Mouse (Mus musculus): ENCODE results near the gene Cdc42se1. TPM values are rescaled to one million over a fixed set of nuclear protein-coding genes. Genes with fewer than 3 reads are reported as not detected.

Gene Cdc42se1
- polyA plus RNA-seq, 2 experiments from 2014 or later: 258 to 260 TPM

DNA sequence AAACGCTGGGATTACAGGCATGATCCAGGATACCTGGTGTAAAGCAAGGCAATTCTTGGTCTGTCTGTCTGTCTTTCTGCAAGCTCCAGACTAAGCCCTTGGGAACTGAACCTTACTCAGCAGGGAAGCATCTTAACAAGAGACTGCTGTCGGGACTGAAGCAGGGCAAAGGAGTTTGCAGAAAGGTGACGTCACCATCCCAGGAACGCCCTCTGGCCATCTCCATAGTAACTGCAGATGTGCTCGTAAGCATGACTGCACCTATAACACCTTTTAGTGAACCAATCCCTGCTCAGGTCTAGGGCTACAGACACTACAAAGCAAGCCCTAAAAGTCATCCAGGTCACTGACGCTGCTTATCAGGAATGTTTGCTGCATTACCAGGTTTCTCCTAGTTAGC lies 4.2 kb upstream of the Cdc42se1 start:
- ATAC-seq: no peak

DNA sequence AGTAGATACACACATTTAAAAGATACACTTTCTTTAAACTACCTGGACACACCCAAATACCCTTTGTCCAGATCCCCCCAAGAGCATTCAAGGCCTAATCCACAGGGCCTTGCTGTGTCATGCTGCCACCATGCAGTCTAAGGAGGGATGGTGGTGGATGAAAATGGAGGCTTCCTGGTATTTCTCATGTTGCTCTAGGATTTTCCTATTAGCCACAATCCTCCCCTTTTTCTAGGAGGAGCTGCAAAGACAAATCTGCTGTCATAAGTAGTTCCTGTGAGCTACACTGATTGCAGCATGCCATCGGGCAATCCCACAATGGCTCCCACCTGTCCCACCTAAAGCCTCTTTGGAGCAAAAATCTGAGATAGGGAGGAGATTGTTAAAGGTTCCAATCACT lies 1.3 kb upstream of the Cdc42se1 start:
- ATAC-seq: no peak

DNA sequence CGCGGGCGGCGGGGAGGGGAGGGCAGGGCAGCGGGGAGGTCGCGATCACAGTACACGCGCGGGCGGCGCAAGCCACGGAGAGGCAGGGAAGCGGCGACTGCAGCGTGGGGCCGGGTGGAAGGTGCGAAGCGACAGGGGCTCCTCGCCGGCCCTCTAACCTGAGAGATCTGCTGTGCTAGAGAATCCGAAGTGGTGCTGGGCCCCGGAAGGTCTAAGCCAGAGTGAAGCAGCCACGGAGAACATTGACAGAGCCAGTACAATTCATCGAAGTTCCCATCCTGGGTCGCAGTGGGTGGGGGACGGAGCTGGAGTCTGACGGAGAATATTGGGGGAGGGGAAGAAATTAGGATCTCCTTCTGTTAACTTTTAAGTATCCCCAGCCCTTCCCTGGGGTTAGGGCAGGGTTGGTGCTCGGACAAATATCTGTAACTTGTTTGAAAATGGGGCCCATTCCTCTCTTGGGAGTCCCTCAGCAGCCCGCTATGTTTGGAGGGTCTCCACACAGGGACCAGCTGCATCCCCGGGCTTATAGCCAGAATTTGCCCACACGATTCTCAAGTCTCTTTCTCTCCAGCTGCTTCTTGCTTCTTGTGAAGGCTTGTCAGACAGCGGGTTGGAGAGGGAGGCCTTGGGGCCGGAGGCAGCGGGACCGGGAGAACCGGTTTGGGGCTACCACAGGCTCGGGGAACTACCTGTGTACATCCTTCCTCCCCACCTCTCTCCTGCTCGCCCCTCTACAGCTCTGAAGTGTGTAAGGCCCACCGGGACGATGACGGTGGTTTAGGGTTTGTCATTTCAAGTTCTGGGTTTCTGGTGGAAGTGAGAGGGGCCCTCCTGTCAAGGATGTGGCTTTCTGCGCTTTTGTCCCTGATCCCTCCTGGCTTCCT lies 605 bp downstream of the Cdc42se1 start:
- peak; percentile 11 for ATAC-seq

DNA sequence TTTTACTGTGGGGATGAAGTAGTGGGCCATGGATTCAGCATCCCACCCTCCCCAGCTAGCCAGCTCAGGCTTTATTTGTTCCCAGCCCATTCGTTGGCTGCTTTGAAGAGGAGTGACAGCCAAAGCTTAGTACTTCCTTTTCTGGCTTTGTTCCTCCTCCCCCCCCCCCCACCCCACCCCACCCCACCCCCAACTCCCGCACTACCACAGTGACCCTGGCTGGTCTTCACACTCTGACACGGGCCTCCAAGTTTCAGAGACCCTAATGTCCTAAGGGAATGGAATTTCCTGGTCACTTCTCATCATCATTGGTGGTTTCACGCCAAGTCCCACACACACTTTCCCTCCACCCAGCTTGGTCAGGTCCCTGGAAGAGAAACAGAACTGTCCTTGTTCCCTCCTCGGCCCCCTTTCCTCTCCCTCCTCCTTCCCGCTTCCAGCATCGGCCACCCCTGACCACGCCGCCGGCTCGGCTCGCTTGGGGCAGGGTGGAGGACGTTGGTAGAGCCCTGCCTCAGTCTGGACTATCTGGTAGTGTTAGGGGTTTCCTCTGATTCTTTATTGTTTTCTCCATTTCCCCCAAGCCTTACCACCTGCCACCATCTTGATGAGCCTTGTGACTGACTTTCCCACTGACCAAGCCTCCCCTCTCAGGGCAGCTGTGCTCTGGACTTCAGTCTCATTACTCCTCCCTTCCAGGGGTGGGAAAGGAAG lies 1.4 kb downstream of the Cdc42se1 start:
- ATAC-seq: no peak

DNA sequence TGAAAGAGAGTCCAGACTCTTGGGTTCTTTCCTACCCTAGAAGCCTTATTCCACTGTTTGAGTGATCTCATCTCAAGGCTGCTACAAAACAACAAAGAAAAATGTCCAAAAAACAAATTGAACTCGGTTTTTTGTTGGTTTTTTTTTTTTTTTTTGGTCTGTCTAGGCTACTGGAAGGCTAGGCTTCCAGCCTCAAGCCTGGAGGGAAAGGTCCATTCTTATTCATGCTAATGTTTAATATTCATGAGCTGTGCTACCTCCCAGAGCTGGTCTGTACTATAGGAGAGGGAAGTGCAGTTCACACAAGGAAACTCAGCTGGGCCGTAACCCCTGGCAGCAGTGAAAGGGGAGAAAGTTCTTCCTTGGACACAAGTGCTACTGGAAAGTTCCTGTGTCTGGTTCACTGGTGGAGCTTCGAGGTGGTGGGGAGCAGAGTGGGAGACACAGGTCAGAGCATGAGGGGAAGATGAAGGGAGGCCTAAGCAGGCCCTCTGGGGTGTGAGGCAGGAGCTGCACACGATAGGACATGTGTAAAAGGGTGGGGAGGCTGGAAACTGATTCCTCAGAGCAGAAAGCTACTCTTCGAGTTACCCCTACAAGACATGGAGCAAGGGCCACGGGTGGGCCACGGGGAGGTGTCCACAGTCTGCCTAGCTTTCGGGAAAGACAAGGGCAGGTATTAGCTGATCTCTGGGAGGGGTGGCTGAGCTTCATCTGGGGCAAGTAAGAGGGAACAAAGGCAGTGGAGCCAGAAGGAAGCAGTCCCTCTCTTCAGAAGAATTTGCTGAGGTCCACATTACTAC lies 2.2 kb downstream of the Cdc42se1 start:
- no peak for ATAC-seq

DNA sequence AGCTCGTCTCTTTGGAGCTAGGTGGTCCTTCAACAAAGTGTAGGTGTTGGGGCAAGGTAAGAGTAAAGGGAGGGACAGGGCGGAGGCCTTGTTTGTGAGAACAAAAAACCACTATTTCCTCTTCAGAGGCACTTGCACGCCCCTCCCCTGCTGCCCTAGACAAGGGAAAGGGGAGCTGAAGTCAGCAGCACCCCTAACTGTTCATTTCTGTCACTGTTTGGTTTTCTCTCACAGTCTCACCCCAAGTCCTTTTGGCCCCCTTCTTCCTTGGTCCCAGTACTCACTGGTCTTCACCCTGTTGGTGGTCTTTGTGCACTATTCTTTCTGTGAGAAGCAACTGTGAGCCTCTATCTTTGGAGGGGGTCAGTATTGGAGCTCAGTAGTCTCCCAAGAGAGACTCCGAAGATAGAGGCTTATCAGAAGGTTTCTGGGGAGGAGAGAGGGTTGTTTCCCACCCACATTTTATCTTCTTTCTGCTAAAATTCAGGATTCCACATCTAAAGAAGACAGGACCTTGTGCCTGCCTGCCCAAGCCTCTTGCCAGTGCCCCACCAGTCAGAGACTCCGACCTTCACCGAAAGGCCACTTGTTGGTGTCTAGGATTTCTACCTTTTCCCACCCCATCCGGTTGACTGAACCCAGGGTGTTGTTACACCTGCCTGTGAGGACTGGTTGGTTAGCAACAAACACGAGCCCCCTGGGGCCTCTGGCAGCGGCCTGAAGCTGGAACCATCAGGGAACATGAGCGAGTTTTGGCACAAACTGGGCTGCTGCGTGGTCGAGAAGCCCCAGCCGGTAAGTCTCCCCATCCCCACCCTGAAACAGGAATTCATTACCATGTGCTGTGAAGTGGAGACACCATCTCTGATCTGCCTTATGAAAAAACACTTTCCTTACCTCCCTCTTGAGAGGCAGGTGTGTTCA lies 3.0 kb downstream of the Cdc42se1 start, which contains the start of gene Mllt11:
Gene Mllt11, minus strand, starts transcription at position 874 of the 924 bp plus-strand sequence.
- peak; percentile 21 for ATAC-seq

DNA sequence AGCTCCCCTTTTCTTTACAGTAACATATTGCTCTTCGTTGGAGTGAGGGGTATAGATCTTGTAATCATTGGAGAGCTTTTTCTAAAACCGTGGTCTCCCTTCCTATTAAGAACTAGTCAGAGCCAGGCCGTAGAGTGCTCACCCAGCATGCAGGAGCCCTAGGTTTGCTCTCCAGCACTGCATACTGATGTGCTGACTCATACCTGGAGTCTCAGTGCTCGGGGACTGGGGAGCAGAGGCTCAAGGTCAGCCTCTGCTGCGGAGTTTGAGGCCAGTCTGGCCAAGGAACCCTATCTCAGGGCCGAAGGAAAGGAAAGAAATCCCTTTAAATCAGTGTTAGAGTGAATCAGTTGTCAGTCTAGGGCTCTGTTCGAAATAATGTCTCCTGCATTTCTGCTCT lies 4.2 kb downstream of the Cdc42se1 start:
- ATAC-seq: no peak

DNA sequence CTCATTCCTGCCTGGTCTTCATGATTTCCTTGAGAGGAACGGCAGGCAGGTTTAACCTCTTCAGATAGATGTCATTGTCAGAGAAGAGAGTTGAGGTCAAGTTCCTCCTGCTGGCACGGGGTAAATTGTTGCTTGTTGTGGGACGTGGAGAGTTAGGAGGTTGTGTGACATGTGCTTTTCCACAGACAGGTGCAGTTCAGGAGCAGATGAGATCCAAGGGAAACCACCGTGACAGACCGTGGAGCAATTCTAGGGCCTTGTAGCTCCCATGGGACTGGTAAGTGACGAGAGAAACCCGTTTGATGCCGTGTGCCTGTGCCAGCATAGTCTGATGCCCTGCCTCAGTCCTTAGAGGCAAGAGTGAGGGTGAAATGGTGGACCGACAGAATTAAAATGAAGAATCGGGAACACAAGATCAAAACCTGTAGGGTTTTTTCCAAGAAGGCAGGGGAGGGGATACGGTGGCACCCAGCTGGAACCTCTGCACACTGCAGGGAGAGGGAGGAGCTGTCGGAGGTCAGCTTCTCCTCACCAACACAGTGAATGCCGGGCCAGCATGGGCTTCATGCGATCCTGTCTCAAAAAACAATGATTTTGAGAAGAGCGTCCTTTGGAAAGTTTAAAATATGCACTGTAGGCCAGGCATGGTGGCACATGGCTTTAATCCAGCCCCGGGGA lies 4.9 kb downstream of the Cdc42se1 start:
- no peak for ATAC-seq

DNA sequence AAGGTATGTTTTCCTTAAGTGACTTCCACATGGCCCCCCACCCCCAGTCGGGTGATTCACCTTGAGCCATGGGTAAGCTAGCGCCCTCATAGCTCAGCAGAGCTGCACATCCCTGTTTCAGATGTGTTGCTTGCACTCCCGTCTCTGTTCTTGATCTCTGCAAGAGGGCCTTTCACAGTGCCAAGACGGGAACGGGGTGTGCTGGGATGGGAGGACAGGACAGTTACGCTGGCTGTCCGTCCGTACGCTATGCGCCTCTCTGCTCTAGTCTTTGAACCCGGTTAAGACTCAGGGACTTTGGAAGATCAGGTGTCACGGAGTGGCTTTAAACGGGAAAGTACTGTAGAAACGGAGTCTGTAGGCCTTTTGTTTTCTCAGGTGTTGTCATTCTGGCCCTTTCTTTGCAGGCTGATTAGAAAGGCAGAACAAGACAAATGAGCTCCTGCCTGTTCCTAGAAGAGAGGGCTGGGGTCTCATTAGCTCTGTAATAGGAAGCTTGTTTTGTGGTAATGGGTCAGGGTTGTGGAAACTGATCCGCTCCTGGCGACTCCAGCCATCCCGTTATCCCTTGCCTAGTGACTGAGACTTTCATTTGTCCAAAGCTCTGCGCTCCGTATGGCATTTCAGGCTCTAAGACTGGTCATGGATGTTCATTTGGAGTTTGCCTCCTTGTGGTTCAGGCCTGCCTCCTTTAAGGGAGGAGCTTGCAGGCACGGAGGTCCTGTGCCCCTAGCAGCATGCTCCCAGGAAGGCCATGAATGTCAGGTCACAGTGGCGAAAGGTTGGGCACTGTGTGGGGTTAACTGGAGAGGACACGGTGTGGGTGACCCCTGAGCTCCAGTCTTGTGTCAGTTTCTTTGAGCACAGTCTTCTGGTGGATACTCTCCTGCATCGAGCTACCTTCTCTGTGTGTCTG lies 7.1 kb downstream of the Cdc42se1 start:
- ATAC-seq: no peak

DNA sequence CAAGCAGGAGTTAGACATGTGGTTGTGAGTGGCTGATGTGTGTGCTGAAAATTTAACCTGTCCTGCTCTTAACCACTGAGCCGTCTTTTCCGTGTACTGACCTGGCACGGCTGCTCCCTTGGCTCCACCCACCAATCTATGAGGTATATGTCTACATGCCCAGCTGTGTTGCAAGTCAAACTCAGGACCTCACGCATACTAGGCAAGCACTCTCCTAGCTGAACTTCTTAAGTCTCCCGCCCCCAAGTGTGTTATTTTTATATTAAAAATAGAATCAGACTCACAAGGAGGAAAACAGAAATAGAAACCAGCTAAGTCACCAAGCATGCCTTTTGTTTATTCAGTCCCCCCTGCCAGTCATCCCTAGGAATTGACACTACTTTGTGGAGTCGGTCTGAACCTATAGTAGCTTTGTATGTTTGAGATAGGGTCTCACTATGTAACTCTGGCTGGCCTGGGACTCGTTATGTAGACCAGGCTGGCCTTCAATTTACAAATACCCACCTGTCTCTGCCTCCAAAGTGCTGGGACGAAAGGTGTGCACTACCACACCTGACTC lies 9.1 kb downstream of the Cdc42se1 start:
- no peak for ATAC-seq

DNA sequence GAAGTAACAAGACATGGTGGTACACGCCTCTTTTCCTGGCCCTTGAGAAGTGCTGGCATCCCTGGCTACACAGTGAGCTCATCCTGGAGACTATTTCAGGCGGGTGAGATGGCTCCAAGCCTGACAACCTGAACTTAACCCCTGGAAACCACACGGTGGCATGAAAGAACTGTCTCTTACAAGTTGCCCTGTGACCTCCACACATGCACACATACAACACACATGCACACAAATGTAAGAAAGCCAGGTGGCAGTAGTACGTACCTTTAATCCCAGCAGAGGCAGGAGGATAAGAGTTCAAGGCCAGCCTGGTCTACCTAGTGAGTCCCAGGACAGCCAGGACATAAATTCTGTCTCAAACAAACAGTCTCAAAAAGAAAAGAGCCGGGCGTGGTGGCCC lies 10.5 kb downstream of the Cdc42se1 start:
- no peak for ATAC-seq

DNA sequence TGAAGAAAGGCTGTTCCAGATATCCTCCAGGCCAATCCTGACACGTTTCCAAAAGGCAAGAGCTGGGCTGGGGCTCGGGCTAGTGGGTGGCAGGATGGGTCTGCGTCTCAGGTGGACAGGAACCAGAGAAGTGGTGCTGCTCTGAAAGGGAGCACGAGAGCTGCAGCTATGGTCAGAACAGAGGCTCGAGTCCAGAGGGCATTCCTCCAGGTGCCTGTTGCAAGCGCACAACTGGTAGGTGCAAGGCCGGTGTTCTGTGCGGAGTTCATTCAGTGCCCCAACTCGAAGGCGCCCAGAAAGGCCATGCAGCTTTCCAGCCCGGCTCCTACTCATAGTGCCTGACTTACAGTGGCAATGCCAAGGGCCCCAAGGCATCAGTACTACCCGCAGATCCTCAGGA lies 11.4 kb downstream of the Cdc42se1 start:
- no peak for ATAC-seq

DNA sequence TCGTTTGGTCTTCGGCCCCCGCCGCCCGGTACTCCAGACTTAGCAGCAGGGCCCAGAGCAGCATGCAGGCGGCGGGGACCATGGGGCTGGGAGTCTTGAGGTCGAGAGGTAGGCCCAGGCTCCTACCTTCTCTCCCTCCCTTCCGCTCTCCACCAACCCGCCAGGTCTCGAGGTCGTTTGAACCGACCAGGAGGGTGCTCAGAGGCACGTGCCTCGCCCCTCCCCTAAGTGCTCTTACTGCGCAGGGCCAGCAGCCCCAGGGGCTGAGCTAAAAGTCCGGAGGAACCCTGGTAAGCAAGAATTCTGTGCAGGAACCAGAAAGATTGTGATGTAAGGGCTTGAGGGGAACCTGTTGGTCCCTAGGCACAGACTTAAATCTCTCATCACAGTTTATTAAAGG lies 12.4 kb downstream of the Cdc42se1 start:
- no peak for ATAC-seq

DNA sequence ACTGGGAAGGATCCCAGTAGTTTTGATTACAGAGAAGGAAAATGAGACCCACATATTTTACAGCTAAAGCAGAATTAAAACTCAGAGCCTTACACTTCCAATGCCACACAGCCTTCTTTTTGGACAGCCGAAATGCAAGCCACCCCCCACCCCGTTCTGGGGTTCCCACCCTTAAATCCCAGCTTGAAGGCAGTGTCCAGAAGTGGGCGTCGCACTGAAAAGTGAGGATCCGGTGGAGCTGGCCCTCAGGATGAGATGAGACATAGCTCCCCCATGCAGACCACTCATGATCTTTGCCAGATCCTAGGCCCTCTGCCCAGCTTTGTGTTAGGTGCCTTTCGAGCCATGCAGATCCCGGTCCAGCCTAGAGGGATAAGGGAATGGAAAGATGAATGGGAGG lies 13.0 kb downstream of the Cdc42se1 start, which contains the start of gene Gm128:
Gene Gm128, minus strand, starts transcription at position 101 of the 400 bp plus-strand sequence.
- ATAC-seq: no peak

DNA sequence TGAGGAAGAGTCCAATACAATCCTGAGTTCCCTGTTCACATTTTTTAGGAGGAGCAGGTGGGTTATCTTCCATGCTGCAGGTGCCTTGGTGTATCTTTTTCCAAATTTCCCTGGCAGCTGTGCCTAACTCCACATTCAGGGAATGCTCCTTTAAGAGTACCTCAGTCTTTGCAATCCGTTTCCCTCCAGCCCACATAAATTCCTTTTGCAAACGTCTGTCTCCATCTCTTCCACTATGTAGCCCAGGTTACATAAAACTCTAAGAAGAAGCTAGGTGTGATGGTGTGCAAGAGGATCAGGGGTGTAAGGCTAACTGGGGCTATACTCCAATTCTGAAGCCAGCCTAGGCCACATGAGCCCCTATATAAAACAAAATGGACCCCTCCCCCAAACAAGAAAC lies 14.6 kb downstream of the Cdc42se1 start:
- ATAC-seq: no peak

DNA sequence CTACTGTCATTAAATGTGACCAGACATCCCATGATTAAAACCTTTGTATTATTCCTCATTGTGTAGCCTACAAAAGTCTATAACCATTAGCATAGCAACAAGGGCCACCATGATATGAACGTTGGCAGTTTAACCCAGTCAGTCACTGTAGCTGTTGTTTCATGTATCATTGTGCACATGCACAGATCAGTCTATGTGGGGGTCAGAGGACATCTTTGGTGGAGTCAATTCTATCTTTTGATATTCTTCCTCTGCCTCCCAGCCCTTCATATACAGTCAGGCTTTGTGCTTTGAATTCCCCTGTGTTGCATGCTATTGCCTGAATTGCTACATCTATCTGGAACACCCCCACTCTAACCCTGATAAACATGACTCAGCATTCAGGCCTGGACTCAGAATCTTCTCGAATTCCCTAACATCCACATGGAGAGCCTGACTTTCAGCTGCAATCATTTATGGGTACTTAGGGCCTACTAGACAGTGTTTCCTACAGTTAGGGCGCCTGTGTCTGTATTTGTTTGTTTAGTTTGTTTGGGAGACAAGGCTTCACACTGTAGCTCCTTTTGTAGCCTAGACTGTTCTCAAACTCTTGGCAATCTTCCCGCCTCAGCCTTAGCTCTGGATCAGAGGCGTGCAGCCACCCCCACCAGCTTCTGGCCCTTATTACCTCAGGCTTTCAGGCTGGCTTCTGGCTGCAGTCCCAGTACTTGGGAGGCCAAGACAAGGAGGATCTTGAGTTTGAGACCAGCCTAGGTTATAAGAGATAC lies 18.1 kb downstream of the Cdc42se1 start:
- no peak for ATAC-seq

DNA sequence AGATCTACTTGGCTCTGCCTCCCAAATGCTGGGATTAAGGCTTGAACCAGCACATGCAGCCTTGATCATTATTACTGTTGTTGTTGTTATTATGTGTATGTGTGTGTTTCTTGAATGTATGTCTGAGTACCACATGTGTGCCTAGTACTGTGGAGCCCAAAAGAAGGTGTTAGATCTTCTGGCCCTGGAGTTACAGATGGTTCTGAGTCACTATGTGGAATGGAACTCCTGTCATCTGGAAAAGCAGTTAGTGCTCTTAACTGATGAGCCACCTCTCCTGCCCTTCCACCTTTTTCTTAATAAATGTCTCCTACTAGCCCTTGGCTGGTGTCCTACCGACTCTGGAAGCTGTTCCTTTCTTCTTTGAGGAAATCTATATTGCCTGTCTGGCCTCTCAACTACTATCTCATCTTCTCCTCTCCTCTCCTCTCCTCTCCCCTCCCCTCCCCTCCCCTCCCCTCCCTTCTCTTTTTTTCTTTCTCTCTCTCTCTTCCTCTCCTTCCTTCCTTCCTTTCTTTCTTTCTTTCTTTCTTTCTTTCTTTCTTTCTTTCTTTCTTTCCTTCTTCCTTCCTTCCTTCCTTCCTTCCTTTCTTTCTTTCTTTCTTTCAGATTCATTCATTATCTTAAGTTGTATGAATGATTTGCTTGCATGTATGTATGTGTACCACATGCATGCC lies 19.3 kb downstream of the Cdc42se1 start:
- ATAC-seq: no peak

DNA sequence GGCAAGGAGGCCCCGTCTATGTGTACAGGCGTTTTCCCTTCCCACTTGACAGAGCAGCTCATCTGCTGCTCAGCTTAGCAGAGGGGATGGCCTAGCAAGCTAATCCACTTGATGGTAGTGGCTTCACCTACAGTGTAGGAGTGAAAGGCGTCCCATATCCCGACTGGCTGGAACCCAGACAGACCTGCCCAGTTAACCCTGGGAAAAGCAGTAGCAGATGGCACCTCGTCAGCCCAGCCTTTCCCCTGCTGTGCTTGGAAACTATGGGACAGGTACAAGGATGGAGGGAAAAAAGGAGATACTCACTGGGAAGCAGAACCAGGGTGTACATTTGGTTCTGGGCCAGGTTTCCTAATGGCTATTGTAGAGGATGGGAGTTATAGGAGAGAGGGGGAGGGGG lies 21.8 kb downstream of the Cdc42se1 start:
- ATAC-seq: no peak
